Mouse (Mus musculus): ENCODE results near the gene Ell.

DNA sequence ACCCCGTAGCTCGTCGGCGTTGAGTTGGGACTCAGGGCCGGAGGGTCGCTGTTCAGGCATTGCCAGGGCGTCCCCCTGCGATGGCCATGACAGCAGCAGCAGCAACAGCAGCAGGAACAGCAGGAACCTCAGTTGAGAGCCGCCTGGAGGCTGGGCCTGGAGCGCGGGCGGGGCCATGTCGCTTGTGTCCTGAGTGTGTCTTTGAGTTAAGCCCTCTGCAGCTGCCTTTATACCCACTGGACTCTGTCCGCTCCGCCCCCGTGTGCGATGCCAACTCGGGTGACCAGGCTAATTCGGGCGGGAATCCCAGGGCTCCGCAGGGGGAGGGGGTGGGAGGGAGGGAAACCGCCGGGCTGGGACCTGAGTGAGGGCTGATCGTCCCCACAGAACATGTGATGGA, 92.2 kb downstream of the Ell start:
- TF ChIP-seq GATA1 (IDR thresholded peaks at IDR 0.05; ENCODE audit: low read length) (no peak), TAL1 (IDR thresholded peaks at IDR 0.05; ENCODE audit: low read length) (no peak)

Data from erythroblast, embryonic 14.5 days (primary cell).